Mouse (Mus musculus): ENCODE measurements around the gene Scrn3. TPM values are rescaled to one million over a fixed set of nuclear protein-coding genes. Genes with fewer than 3 reads are reported as not detected.

Gene Scrn3
- polyA plus RNA-seq, 1 experiment from 2014 or later, result 10.6 TPM

- no peaks in the 10 kb centered on the region for H3K27me3 ChIP-seq (ENCODE audit: control insufficient read depth, insufficient read depth, low read length)
- 76% methylated on average over 9 of the region's 9 CpGs for WGBS
- no peak overlapping the region for H3K4me3 ChIP-seq (ENCODE audit: low read depth, low read length)
- H3K9me3 ChIP-seq (ENCODE audit: control insufficient read depth, low read depth, low read length), result no peaks in the 10 kb centered on the region
- no peak overlapping the region for H3K9ac ChIP-seq (replicated peaks; ENCODE audit: low read depth, low read length)
- ATAC-seq (ENCODE audit: insufficient number of reproducible peaks, insufficient read depth, low FRiP score, low read depth), result no peak
- H3K4me2 ChIP-seq (replicated peaks; ENCODE audit: low read depth, low read length), result no peak overlapping the region
- H3K27ac ChIP-seq (ENCODE audit: low read length), result no peak overlapping the region
- H3K36me3 ChIP-seq (ENCODE audit: control insufficient read depth, insufficient read depth, low read length), result no peaks in the 10 kb centered on the region
- H3K4me1 ChIP-seq (ENCODE audit: control insufficient read depth, insufficient read depth, low read length), result no peaks in the 10 kb centered on the region
Measured at GRCm38 (mm10) chr2:73371530-73372335, 59.3 kb downstream of the Scrn3 start.

- ATAC-seq (ENCODE audit: insufficient number of reproducible peaks, insufficient read depth, low FRiP score, low read depth), result no peak
- Histone ChIP-seq H3K9ac (replicated peaks; ENCODE audit: low read depth, low read length) (no peak overlapping the region), H3K9me3 (ENCODE audit: control insufficient read depth, low read depth, low read length) (no peaks in the 10 kb centered on the region), H3K4me1 (ENCODE audit: control insufficient read depth, insufficient read depth, low read length) (no peaks in the 10 kb centered on the region), H3K4me3 (ENCODE audit: low read depth, low read length) (no peak overlapping the region), H3K4me2 (replicated peaks; ENCODE audit: low read depth, low read length) (no peak overlapping the region), H3K36me3 (ENCODE audit: control insufficient read depth, insufficient read depth, low read length) (no peaks in the 10 kb centered on the region), H3K27me3 (ENCODE audit: control insufficient read depth, insufficient read depth, low read length) (no peaks in the 10 kb centered on the region), H3K27ac (ENCODE audit: low read length) (no peak overlapping the region)
- 86% methylated on average over 5 of the region's 5 CpGs for whole genome bisulfite sequencing
Measured at GRCm38 (mm10) chr2:73378326-73378725, 65.9 kb downstream of the Scrn3 start.

DNA sequence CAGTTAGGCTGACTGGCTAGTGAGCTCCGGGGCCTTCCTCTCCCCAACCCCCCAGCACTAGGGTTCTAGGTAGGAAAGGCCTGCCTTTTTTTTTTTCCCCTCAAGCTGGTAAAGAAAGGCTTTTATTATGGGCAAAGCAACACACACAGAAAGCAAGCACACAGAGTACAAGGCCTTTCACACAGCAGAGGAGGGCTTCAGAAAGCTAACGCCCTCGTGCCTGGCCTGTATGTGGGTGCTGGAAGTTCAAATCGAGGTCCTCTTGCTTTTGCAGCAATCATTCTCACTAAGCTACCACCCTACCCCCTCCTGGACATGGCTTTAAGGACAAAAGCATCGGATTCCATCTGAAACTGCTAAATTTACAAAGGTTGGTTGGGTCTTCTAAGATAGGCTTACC lies 67.3 kb downstream of the Scrn3 start:
- Histone ChIP-seq H3K27me3 (ENCODE audit: control insufficient read depth, insufficient read depth, low read length) (no peaks in the 10 kb centered on the region), H3K27ac (ENCODE audit: low read length) (no peak overlapping the region), H3K4me1 (ENCODE audit: control insufficient read depth, insufficient read depth, low read length) (no peaks in the 10 kb centered on the region), H3K36me3 (ENCODE audit: control insufficient read depth, insufficient read depth, low read length) (no peaks in the 10 kb centered on the region), H3K4me3 (ENCODE audit: low read depth, low read length) (no peak overlapping the region), H3K9me3 (ENCODE audit: control insufficient read depth, low read depth, low read length) (no peaks in the 10 kb centered on the region), H3K4me2 (replicated peaks; ENCODE audit: low read depth, low read length) (no peak overlapping the region), H3K9ac (replicated peaks; ENCODE audit: low read depth, low read length) (no peak overlapping the region)
- no peak for ATAC-seq (ENCODE audit: insufficient number of reproducible peaks, insufficient read depth, low FRiP score, low read depth)
- WGBS, result 76% methylated on average over 5 of the region's 5 CpGs

GRCm38 (mm10) chr2:73380298-73380975 lies 68.0 kb downstream of the Scrn3 start:
- 67% methylated on average over 9 of the region's 9 CpGs for WGBS
- H3K9me3 ChIP-seq (ENCODE audit: control insufficient read depth, low read depth, low read length), result no peaks in the 10 kb centered on the region

GRCm38 (mm10) chr2:73385172-73385571 lies 72.8 kb downstream of the Scrn3 start:
- no peak overlapping the region; the same call in 1 of the 2 replicates for H3K4me3 ChIP-seq (ENCODE audit: low read depth, low read length)
- H3K4me2 ChIP-seq (replicated peaks; ENCODE audit: low read depth, low read length), result peak overlapping the region; percentile 99
- 0 out of 2 replicates have a peak, but pooled peaks cover 3% of the 10 kb centered on the region for H3K4me1 ChIP-seq (ENCODE audit: control insufficient read depth, insufficient read depth, low read length)
- H3K9ac ChIP-seq (replicated peaks; ENCODE audit: low read depth, low read length), result no peak overlapping the region
- H3K36me3 ChIP-seq (ENCODE audit: control insufficient read depth, insufficient read depth, low read length), result no peaks in the 10 kb centered on the region
- ATAC-seq (ENCODE audit: insufficient number of reproducible peaks, insufficient read depth, low FRiP score, low read depth), result no peak
- H3K9me3 ChIP-seq (ENCODE audit: control insufficient read depth, low read depth, low read length), result no peaks in the 10 kb centered on the region
- no peak overlapping the region for H3K27ac ChIP-seq (ENCODE audit: low read length)
- WGBS, result 88% methylated on average over 4 of the region's 4 CpGs
- H3K27me3 ChIP-seq (ENCODE audit: control insufficient read depth, insufficient read depth, low read length), result no peaks in the 10 kb centered on the region

More at GRCm38 (mm10) chr2:73380298-73380975, 68.0 kb downstream of the Scrn3 start:
- Histone ChIP-seq H3K27me3 (ENCODE audit: control insufficient read depth, insufficient read depth, low read length) (no peaks in the 10 kb centered on the region), H3K9ac (replicated peaks; ENCODE audit: low read depth, low read length) (no peak overlapping the region), H3K4me2 (replicated peaks; ENCODE audit: low read depth, low read length) (no peak overlapping the region), H3K4me3 (ENCODE audit: low read depth, low read length) (no peak overlapping the region), H3K36me3 (ENCODE audit: control insufficient read depth, insufficient read depth, low read length) (no peaks in the 10 kb centered on the region), H3K27ac (ENCODE audit: low read length) (no peak overlapping the region), H3K4me1 (ENCODE audit: control insufficient read depth, insufficient read depth, low read length) (no peaks in the 10 kb centered on the region)
- ATAC-seq (ENCODE audit: insufficient number of reproducible peaks, insufficient read depth, low FRiP score, low read depth), result no peak

- H3K9me3 ChIP-seq (ENCODE audit: control insufficient read depth, low read depth, low read length), result no peaks in the 10 kb centered on the region
- H3K27me3 ChIP-seq (ENCODE audit: control insufficient read depth, insufficient read depth, low read length), result no peaks in the 10 kb centered on the region
- whole genome bisulfite sequencing, result 2% methylated on average over 29 of the region's 29 CpGs
- peak overlapping the region; percentile 99 for H3K4me2 ChIP-seq (replicated peaks; ENCODE audit: low read depth, low read length)
- H3K9ac ChIP-seq (replicated peaks; ENCODE audit: low read depth, low read length), result peak overlapping the region; percentile 46
- no peak for ATAC-seq (ENCODE audit: insufficient number of reproducible peaks, insufficient read depth, low FRiP score, low read depth)
- H3K4me1 ChIP-seq (ENCODE audit: control insufficient read depth, insufficient read depth, low read length), result 0 out of 2 replicates have a peak, but pooled peaks cover 3% of the 10 kb centered on the region
- peak overlapping the region; percentile 65 for H3K4me3 ChIP-seq (ENCODE audit: low read depth, low read length)
- 0 out of 2 replicates have a peak overlapping the region, but pooled peaks have one; percentile 6 for H3K27ac ChIP-seq (ENCODE audit: low read length)
- H3K36me3 ChIP-seq (ENCODE audit: control insufficient read depth, insufficient read depth, low read length), result no peaks in the 10 kb centered on the region
Measured at GRCm38 (mm10) chr2:73385641-73386355, 73.4 kb downstream of the Scrn3 start.

GRCm38 (mm10) chr2:73386356-73387046 lies 74.1 kb downstream of the Scrn3 start, which contains the start of gene Gpr155:
Gene Gpr155, minus strand, starts transcription at chr2:73386572.
- Histone ChIP-seq H3K27ac (ENCODE audit: low read length) (peak within 1 kb of the TSS; percentile 40), H3K9ac (replicated peaks; ENCODE audit: low read depth, low read length) (peak within 1 kb of the TSS; percentile 46), H3K36me3 (ENCODE audit: control insufficient read depth, insufficient read depth, low read length) (no peaks in the 10 kb centered on the region), H3K4me3 (ENCODE audit: low read depth, low read length) (peak within 1 kb of the TSS; percentile 65), H3K4me2 (replicated peaks; ENCODE audit: low read depth, low read length) (peak within 1 kb of the TSS; percentile 99), H3K4me1 (ENCODE audit: control insufficient read depth, insufficient read depth, low read length) (0 out of 2 replicates have a peak, but pooled peaks cover 3% of the 10 kb centered on the region), H3K27me3 (ENCODE audit: control insufficient read depth, insufficient read depth, low read length) (no peaks in the 10 kb centered on the region), H3K9me3 (ENCODE audit: control insufficient read depth, low read depth, low read length) (no peaks in the 10 kb centered on the region)
- under 1% methylated on average over 44 of the region's 44 CpGs for WGBS
- ATAC-seq (ENCODE audit: insufficient number of reproducible peaks, insufficient read depth, low FRiP score, low read depth), result peak; percentile 99
